ENCODE assay signal across 8 mouse cellular contexts in genomic region chr9:43777362-43778360, GRCm38 (mm10). TPM values are rescaled to one million over a fixed set of nuclear protein-coding genes. Genes with fewer than 3 reads are reported as not detected.
DNase-seq lines count a peak whose midpoint lies in the region; ATAC-seq and TF ChIP-seq lines count a peak whose summit lies in the region.

No protein-coding gene starts in this region.

- WGBS in lung, embryonic 16.5 days: 62% methylated on average over 16 of the region's 16 CpGs
- WGBS in lung, adult 2 months: 47% methylated on average over 16 of the region's 16 CpGs
- WGBS in intestine, embryonic 15.5 days: 77% methylated on average over 16 of the region's 16 CpGs
- WGBS in midbrain, embryonic 11.5 days: 86% methylated on average over 16 of the region's 16 CpGs

- TF ChIP-seq POLR2A in lung, adult 2 months (IDR thresholded peaks at IDR 0.05; ENCODE audit: borderline replicate concordance, extremely low read depth, low read depth, low read length): no peak

- H3K36me3 ChIP-seq in lung, embryonic 16.5 days (ENCODE audit: control insufficient read depth, insufficient read depth, low read length): no peaks in the 10 kb centered on the region
- no peaks in the 10 kb centered on the region for H3K36me3 ChIP-seq in intestine, embryonic 15.5 days
- no peaks in the 10 kb centered on the region for H3K36me3 ChIP-seq in midbrain, embryonic 11.5 days (ENCODE audit: control insufficient read depth, insufficient read depth, low read length)

- H3K4me2 ChIP-seq in lung, embryonic 16.5 days (ENCODE audit: low read depth, low read length): no peak overlapping the region
- H3K4me2 ChIP-seq in intestine, embryonic 15.5 days (replicated peaks): no peak overlapping the region
- H3K4me2 ChIP-seq in midbrain, embryonic 11.5 days: no peak overlapping the region

- peak; percentile 18; the same call in 1 of the 2 replicates for ATAC-seq in lung, embryonic 16.5 days (ENCODE audit: low read depth)
- peak; percentile 59 for ATAC-seq in intestine, embryonic 15.5 days
- ATAC-seq in midbrain, embryonic 11.5 days (ENCODE audit: low FRiP score): no peak

- no peaks in the 10 kb centered on the region for H3K27me3 ChIP-seq in lung, embryonic 16.5 days (ENCODE audit: control insufficient read depth, insufficient read depth, low read depth, low read length)
- no peaks in the 10 kb centered on the region for H3K27me3 ChIP-seq in intestine, embryonic 15.5 days (replicated peaks)
- H3K27me3 ChIP-seq in midbrain, embryonic 11.5 days (ENCODE audit: control insufficient read depth, insufficient read depth, low read length): no peaks in the 10 kb centered on the region

- no peak overlapping the region for H3K27ac ChIP-seq in lung, embryonic 16.5 days (ENCODE audit: low read length)
- H3K27ac ChIP-seq in intestine, embryonic 15.5 days: no peak overlapping the region
- no peak overlapping the region for H3K27ac ChIP-seq in midbrain, embryonic 11.5 days (ENCODE audit: low read depth, low read length)

- peak; percentile 51 for DNase-seq in cerebellum, adult 11-12 months
- no peak for DNase-seq in cerebellum, postnatal 4 days (ENCODE audit: low spot score in 2 of 2)
- DNase-seq in lung, adult 2 months: no peak
- peak; percentile 59 for DNase-seq in urinary bladder, adult 2 months (ENCODE audit: low spot score)
- no peak for DNase-seq in spleen, postnatal 14 days (ENCODE audit: low spot score in 2 of 2)
- DNase-seq in midbrain, embryonic 11.5 days (ENCODE audit: low spot score, missing footprints): no peak

- H3K4me3 ChIP-seq in lung, embryonic 16.5 days (ENCODE audit: low read length): no peak overlapping the region
- H3K4me3 ChIP-seq in lung, adult 2 months (replicated peaks; ENCODE audit: extremely low read depth, low read depth, low read length): no peak overlapping the region
- H3K4me3 ChIP-seq in intestine, embryonic 15.5 days (replicated peaks): no peak overlapping the region
- H3K4me3 ChIP-seq in midbrain, embryonic 11.5 days (ENCODE audit: low read depth, low read length): no peak overlapping the region

- H3K9me3 ChIP-seq in lung, embryonic 16.5 days (ENCODE audit: control insufficient read depth, low read length): no peaks in the 10 kb centered on the region
- H3K9me3 ChIP-seq in intestine, embryonic 15.5 days: no peaks in the 10 kb centered on the region
- H3K9me3 ChIP-seq in midbrain, embryonic 11.5 days (ENCODE audit: control insufficient read depth, low read length): no peaks in the 10 kb centered on the region

- H3K4me1 ChIP-seq in lung, embryonic 16.5 days (replicated peaks; ENCODE audit: control insufficient read depth, insufficient read depth, low read length): peaks cover 4% of the 10 kb centered on the region; the same call in 1 of the 2 replicates
- H3K4me1 ChIP-seq in lung, adult 2 months (ENCODE audit: control insufficient read depth, insufficient read depth, low read length): peaks cover 9% of the 10 kb centered on the region
- peaks cover 12% of the 10 kb centered on the region for H3K4me1 ChIP-seq in intestine, embryonic 15.5 days (replicated peaks)
- peaks cover 5% of the 10 kb centered on the region; the same call in 1 of the 2 replicates for H3K4me1 ChIP-seq in midbrain, embryonic 11.5 days (ENCODE audit: control insufficient read depth, insufficient read depth, low read length)

- no peak overlapping the region for H3K9ac ChIP-seq in lung, embryonic 16.5 days (ENCODE audit: low read length)
- no peak overlapping the region for H3K9ac ChIP-seq in intestine, embryonic 15.5 days
- no peak overlapping the region for H3K9ac ChIP-seq in midbrain, embryonic 11.5 days (ENCODE audit: low read length)

- TF ChIP-seq CTCF in lung, adult 2 months (IDR thresholded peaks at IDR 0.05; ENCODE audit: insufficient read depth, low read length): no peak

RNA-seq across cellular contexts. Expression of gene Nectin1, which starts 33.9 kb away (rescaled TPM):
- 3.9 and 4.6 TPM in 2 replicates for polyA plus RNA-seq in lung, embryonic 16.5 days (2015; fragmentation: Nextera tagmentation; extraction: Ambion mirVana)
- polyA plus RNA-seq in lung, adult 2 months (2012; rRNA removed): 26.4 and 28.2 TPM in 2 replicates
- 4.1 and 4.5 TPM in 2 replicates for polyA plus RNA-seq in intestine, embryonic 15.5 days (2015; fragmentation: Nextera tagmentation; extraction: Ambion mirVana)
- 13.8 and 28.1 TPM in 2 replicates for polyA plus RNA-seq in urinary bladder, adult 2 months (2012; rRNA removed)
- polyA plus RNA-seq in midbrain, embryonic 11.5 days (2014; fragmentation: Nextera tagmentation; extraction: Ambion mirVana): 6.9 and 8.3 TPM in 2 replicates

Comparison
In these comparisons a context has a peak if more than half of its experiments do, and no peak if none do; other contexts are left out.
1. DNase-seq: peak in cerebellum, adult 11-12 months (single experiment) and urinary bladder, adult 2 months (single experiment); none in cerebellum, postnatal 4 days (0 of 2), lung, adult 2 months (single experiment), spleen, postnatal 14 days (0 of 2) and midbrain, embryonic 11.5 days (single experiment).